18 mouse cellular contexts compared by ENCODE assay signal in the genomic region with DNA sequence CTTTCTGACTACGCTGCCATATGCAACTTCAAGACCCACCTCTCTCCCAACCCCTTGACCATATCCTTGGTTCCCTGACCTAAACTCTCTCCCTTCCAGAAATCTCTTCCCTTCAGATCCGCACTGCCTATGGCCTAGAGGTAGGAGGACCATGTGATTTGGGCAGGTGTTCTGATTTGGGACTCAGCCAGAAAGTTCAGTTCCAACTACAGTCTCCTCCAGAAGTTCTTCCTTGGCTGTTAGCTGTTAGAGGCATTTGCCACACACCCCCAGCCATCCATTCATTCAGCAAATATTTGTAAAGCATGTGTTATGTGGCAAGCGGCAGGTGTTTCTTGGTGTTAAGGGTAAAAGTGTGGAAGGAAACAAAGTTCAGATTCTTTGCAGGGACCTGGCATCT. TPM values are rescaled to one million over a fixed set of nuclear protein-coding genes. Genes with fewer than 3 reads are reported as not detected.
A peak's percentile ranks its signal among the peaks of the same experiment; 100 is the strongest.
DNase-seq lines count a peak whose midpoint lies in the region; ATAC-seq and TF ChIP-seq lines count a peak whose summit lies in the region.
"Had no signal": no experiment of that assay in that cellular context is flagged by ENCODE, and none has a peak within 500 bp of the region (broad histone marks: within the 10 kb centered on the region; RNA-seq: fewer than 3 reads in every experiment).

No protein-coding gene starts in this region.

- DNase-seq in heart, postnatal 10 days = no peak
- DNase-seq in left cerebral cortex, adult 2 months (ENCODE audit: extremely low spot score in 1 of 2, low spot score in 2 of 2) = no peak
- DNase-seq in left cerebral cortex, adult 18-20 months (ENCODE audit: low spot score in 2 of 2) = no peak
- DNase-seq in lung, embryonic 14.5 days = no peak
- DNase-seq in lung, postnatal 0 days (ENCODE audit: low spot score) = no peak
- DNase-seq: adrenal gland, adult 2 months; adrenal gland, postnatal 25 days; cerebellum, adult 18-20 months; cerebellum, adult 9-11 months; cerebellum, postnatal 36 days; forebrain, postnatal 0 days; gastrocnemius, postnatal 14 days had no signal

- H3K4me3 ChIP-seq in heart, embryonic 13.5 days = no peak overlapping the region
- H3K4me3 ChIP-seq in left cerebral cortex, adult 2 months = no peak overlapping the region
- no peak overlapping the region for H3K4me3 ChIP-seq in lung, embryonic 14.5 days (ENCODE audit: low read depth, low read length)
- H3K4me3 ChIP-seq in lung, postnatal 0 days (ENCODE audit: low read depth, low read length) = no peak overlapping the region
- H3K4me3 ChIP-seq: embryonic facial prominence, embryonic 13.5 days; forebrain, embryonic 12.5 days; hindbrain, embryonic 13.5 days had no signal

- TF ChIP-seq CTCF in left cerebral cortex, adult 2 months (IDR thresholded peaks at IDR 0.05) = no peak
- no peak for TF ChIP-seq CTCF in lung, embryonic 14.5 days (IDR thresholded peaks at IDR 0.05; ENCODE audit: low read depth)
- no peak for TF ChIP-seq CTCF in lung, postnatal 0 days (IDR thresholded peaks at IDR 0.05)

- H3K9ac ChIP-seq in heart, embryonic 13.5 days = 0 out of 2 replicates have a peak overlapping the region, but pooled peaks have one; percentile 10
- no peak overlapping the region for H3K9ac ChIP-seq in lung, embryonic 14.5 days
- H3K9ac ChIP-seq in lung, postnatal 0 days (replicated peaks; ENCODE audit: low read depth) = no peak overlapping the region
- H3K9ac ChIP-seq: embryonic facial prominence, embryonic 13.5 days; forebrain, embryonic 12.5 days; forebrain, postnatal 0 days; hindbrain, embryonic 13.5 days had no signal

- no peaks in the 10 kb centered on the region for H3K9me3 ChIP-seq in heart, embryonic 13.5 days
- no peaks in the 10 kb centered on the region for H3K9me3 ChIP-seq in lung, embryonic 14.5 days (ENCODE audit: low read depth, low read length)
- H3K9me3 ChIP-seq in lung, postnatal 0 days (ENCODE audit: low read length) = no peaks in the 10 kb centered on the region
- H3K9me3 ChIP-seq: embryonic facial prominence, embryonic 13.5 days; forebrain, embryonic 12.5 days; hindbrain, embryonic 13.5 days had no signal

- no peak overlapping the region for H3K4me2 ChIP-seq in heart, embryonic 13.5 days
- H3K4me2 ChIP-seq in lung, embryonic 14.5 days = no peak overlapping the region
- H3K4me2 ChIP-seq in lung, postnatal 0 days (replicated peaks; ENCODE audit: low read depth, low read length) = no peak overlapping the region
- H3K4me2 ChIP-seq: embryonic facial prominence, embryonic 13.5 days; forebrain, embryonic 12.5 days; hindbrain, embryonic 13.5 days had no signal

- peaks cover 44% of the 10 kb centered on the region for H3K4me1 ChIP-seq in heart, embryonic 13.5 days
- H3K4me1 ChIP-seq in lung, embryonic 14.5 days (ENCODE audit: insufficient read depth) = peaks cover 4% of the 10 kb centered on the region; the same call in 1 of the 2 replicates
- peaks cover 11% of the 10 kb centered on the region for H3K4me1 ChIP-seq in lung, postnatal 0 days (ENCODE audit: insufficient read depth, low read depth, low read length)
- H3K4me1 ChIP-seq: forebrain, embryonic 12.5 days; hindbrain, embryonic 13.5 days had no signal

- no peak for TF ChIP-seq EP300 in lung, postnatal 0 days (IDR thresholded peaks at IDR 0.05)

- ATAC-seq in heart, embryonic 13.5 days (ENCODE audit: extremely low read depth, insufficient number of reproducible peaks, low FRiP score, low TSS enrichment) = no peak
- ATAC-seq in lung, embryonic 14.5 days (ENCODE audit: insufficient read depth) = peak; percentile 51; the same call in 1 of the 2 replicates
- no peak for ATAC-seq in lung, postnatal 0 days
- no peak for ATAC-seq in megakaryocyte, adult 5-6 weeks (ENCODE audit: poor library complexity, severe bottlenecking)
- ATAC-seq: forebrain, postnatal 0 days; hindbrain, postnatal 0 days had no signal

- H3K36me3 ChIP-seq in heart, embryonic 13.5 days = peaks cover 18% of the 10 kb centered on the region
- H3K36me3 ChIP-seq in lung, embryonic 14.5 days (ENCODE audit: insufficient read depth) = no peaks in the 10 kb centered on the region
- peaks cover 6% of the 10 kb centered on the region; the same call in 1 of the 2 replicates for H3K36me3 ChIP-seq in lung, postnatal 0 days (ENCODE audit: insufficient read depth, low read length)
- H3K36me3 ChIP-seq: forebrain, embryonic 12.5 days had no signal

- intact Hi-C loops in heart, postnatal 10 days (cut with DNase I) = no loop called here
- intact Hi-C loops in left cerebral cortex, adult 2 months (cut with DNase I) = no loop called here

- H3K27ac ChIP-seq in heart, embryonic 13.5 days (replicated peaks) = peak overlapping the region; percentile 67
- H3K27ac ChIP-seq in left cerebral cortex, adult 2 months = peak overlapping the region; percentile 57
- no peak overlapping the region for H3K27ac ChIP-seq in lung, embryonic 14.5 days (ENCODE audit: low read depth)
- H3K27ac ChIP-seq in lung, postnatal 0 days (ENCODE audit: low read length) = no peak overlapping the region
- H3K27ac ChIP-seq: embryonic facial prominence, embryonic 13.5 days; forebrain, embryonic 12.5 days; hindbrain, embryonic 13.5 days; hindbrain, postnatal 0 days had no signal

- H3K27me3 ChIP-seq in heart, embryonic 13.5 days (replicated peaks) = no peaks in the 10 kb centered on the region
- no peaks in the 10 kb centered on the region for H3K27me3 ChIP-seq in lung, embryonic 14.5 days (ENCODE audit: insufficient read depth, low read length)
- no peaks in the 10 kb centered on the region for H3K27me3 ChIP-seq in lung, postnatal 0 days (replicated peaks; ENCODE audit: insufficient read depth, low read length)
- H3K27me3 ChIP-seq: embryonic facial prominence, embryonic 13.5 days; forebrain, embryonic 12.5 days; hindbrain, embryonic 13.5 days had no signal

- WGBS in heart, embryonic 13.5 days = 78% methylated on average over 3 of the region's 3 CpGs
- WGBS in lung, embryonic 14.5 days = 76% methylated on average over 3 of the region's 3 CpGs
- WGBS in lung, postnatal 0 days = 71% methylated on average over 3 of the region's 3 CpGs

RNA-seq across cellular contexts. Expression of a gene that starts 44.3 kb away (rescaled TPM):
- 27.8 and 29.0 TPM in 2 replicates for polyA plus RNA-seq in heart, embryonic 13.5 days (2015; fragmentation: Nextera tagmentation; extraction: Ambion mirVana)
- 10 to 100 TPM; 14.7 to 15.6 TPM for total RNA-seq in heart, postnatal 10 days (2021)
- total RNA-seq in left cerebral cortex, adult 2 months (2021) = 100 to 1,000 TPM; 174 to 176 TPM
- total RNA-seq in left cerebral cortex, adult 18-20 months (2021) = 100 to 1,000 TPM; 179 TPM
- polyA plus RNA-seq in lung, embryonic 14.5 days (2014; fragmentation: Nextera tagmentation; extraction: Ambion mirVana) = 14.9 and 17.9 TPM in 2 replicates
- polyA plus RNA-seq in lung, postnatal 0 days (2015; fragmentation: Nextera tagmentation; extraction: Ambion mirVana) = 15.3 and 16.7 TPM in 2 replicates
- total RNA-seq in megakaryocyte, adult 5-6 weeks (2015) = 55.9 and 61.4 TPM in 2 replicates
- 59.8 and 63.4 TPM in 2 replicates for total RNA-seq in megakaryocyte, adult 5-6 weeks (2017)

Comparison
In these comparisons a context has a peak if more than half of its experiments do, and no peak if none do; other contexts are left out.
1. H3K27ac ChIP-seq: peak in heart, embryonic 13.5 days (single experiment) and left cerebral cortex, adult 2 months (single experiment); none in lung, embryonic 14.5 days (single experiment) and lung, postnatal 0 days (single experiment).